Mouse (Mus musculus) midbrain, embryonic 15.5 days (tissue): Measurements from ENCODE around the gene Relt. TPM values are rescaled to one million over a fixed set of nuclear protein-coding genes. Genes with fewer than 3 reads are reported as not detected.
A peak's percentile ranks its signal among the peaks of the same experiment; 100 is the strongest.

ENCODE experiments used
- ATAC-seq: fragments of 200-750 bp; cut with Nextera tagmentation; replicated peaks from 2 replicates; pipeline ENCODE4 v1.8.0; 2017; ENCODE audit warnings: moderate TSS enrichment
- H3K27ac ChIP-seq: fragments of 300-500 bp; sonication (generic); 2 replicates; pipeline ENCODE4 v1.5.1; 2015; ENCODE audit warnings: mild to moderate bottlenecking, inconsistent platforms
- H3K27me3 ChIP-seq: fragments of 300-500 bp; sonication (generic); replicated peaks from 2 replicates; pipeline ENCODE4 v1.6.1; 2015; ENCODE audit warnings: inconsistent platforms
- H3K36me3 ChIP-seq: fragments of 300-500 bp; sonication (generic); replicated peaks from 2 replicates; pipeline ENCODE4 v1.6.1; 2015; ENCODE audit warnings: inconsistent platforms
- H3K4me1 ChIP-seq: fragments of 300-500 bp; sonication (generic); 2 replicates; pipeline ENCODE4 v1.6.1; 2015; ENCODE audit warnings: inconsistent platforms
- H3K4me2 ChIP-seq: fragments of 300-500 bp; sonication (generic); 2 replicates; pipeline ENCODE4 v1.6.1; 2015; ENCODE audit warnings: inconsistent platforms, mild to moderate bottlenecking, moderate library complexity
- H3K4me3 ChIP-seq: fragments of 300-500 bp; sonication (generic); 2 replicates; pipeline ENCODE4 v1.5.1; 2015; ENCODE audit warnings: mild to moderate bottlenecking, inconsistent platforms
- H3K9ac ChIP-seq: fragments of 300-500 bp; sonication (generic); 2 replicates; pipeline ENCODE4 v1.6.1; 2015; ENCODE audit warnings: mild to moderate bottlenecking, inconsistent platforms
- H3K9me3 ChIP-seq: fragments of 300-500 bp; sonication (generic); 2 replicates; pipeline ENCODE4 v1.6.1; 2016; ENCODE audit warnings: inconsistent platforms
- WGBS: fragments of 180-500 bp; shearing (Covaris S2); methylation state at CpG from one replicate; pipeline ENCODE4 v1.1.7; 2015; ENCODE audit warnings: mixed read lengths; 5-methylcytosine and 5-hydroxymethylcytosine counted together
- polyA plus RNA-seq: library from polyadenylated mRNA; unstranded; fragments of >200 nt; fragmentation: Nextera tagmentation; extraction: Ambion mirVana; gene quantifications from 2 replicates; pipeline ENCODE4 v1.2.1, GENCODE M21; 2015

The Relt gene
- polyA plus RNA-seq, 1 experiment from 2014 or later: 5.9 TPM

- H3K9ac ChIP-seq: no peak overlapping the region
These were observed 23.4 kb downstream of the Relt start for GRCm38 (mm10) chr7:100839632-100840402.

GRCm38 (mm10) chr7:100837701-100838100, 25.5 kb downstream of the Relt start:
- 55% methylated on average over 1 of the region's 1 CpGs for whole genome bisulfite sequencing
- no peak overlapping the region for H3K27ac ChIP-seq
- H3K27me3 ChIP-seq: no peaks in the 10 kb centered on the region
- no peak overlapping the region for H3K4me3 ChIP-seq
- ATAC-seq: no peak
- no peaks in the 10 kb centered on the region for H3K4me1 ChIP-seq
- H3K36me3 ChIP-seq: peaks cover 12% of the 10 kb centered on the region; the same call in 1 of the 2 replicates
- no peak overlapping the region for H3K4me2 ChIP-seq
- H3K9me3 ChIP-seq: no peaks in the 10 kb centered on the region
- H3K9ac ChIP-seq: no peak overlapping the region

More at GRCm38 (mm10) chr7:100839632-100840402, 23.4 kb downstream of the Relt start:
- Histone ChIP-seq H3K9me3 (no peaks in the 10 kb centered on the region), H3K27me3 (no peaks in the 10 kb centered on the region), H3K4me3 (no peak overlapping the region), H3K36me3 (peaks cover 10% of the 10 kb centered on the region; the same call in 1 of the 2 replicates), H3K27ac (no peak overlapping the region), H3K4me2 (no peak overlapping the region), H3K4me1 (no peaks in the 10 kb centered on the region)
- WGBS: 83% methylated on average over 6 of the region's 6 CpGs
- no peak for ATAC-seq

- Histone ChIP-seq H3K4me2 (no peak overlapping the region), H3K4me3 (no peak overlapping the region), H3K27me3 (no peaks in the 10 kb centered on the region), H3K4me1 (no peaks in the 10 kb centered on the region), H3K9ac (no peak overlapping the region), H3K9me3 (no peaks in the 10 kb centered on the region), H3K36me3 (peaks cover 13% of the 10 kb centered on the region; the same call in 1 of the 2 replicates), H3K27ac (no peak overlapping the region)
- ATAC-seq: no peak
- WGBS: 93% methylated on average over 10 of the region's 10 CpGs
These were observed 26.6 kb downstream of the Relt start for GRCm38 (mm10) chr7:100836657-100837056.

GRCm38 (mm10) chr7:100835711-100836110, 27.5 kb downstream of the Relt start:
- no peak for ATAC-seq
- Histone ChIP-seq H3K27me3 (no peaks in the 10 kb centered on the region), H3K4me2 (no peak overlapping the region), H3K9ac (no peak overlapping the region), H3K4me3 (no peak overlapping the region), H3K9me3 (no peaks in the 10 kb centered on the region), H3K4me1 (no peaks in the 10 kb centered on the region), H3K27ac (no peak overlapping the region), H3K36me3 (peaks cover 17% of the 10 kb centered on the region; the same call in 1 of the 2 replicates)
- WGBS: 90% methylated on average over 6 of the region's 6 CpGs

GRCm38 (mm10) chr7:100835168-100835567, 28.1 kb downstream of the Relt start:
- WGBS: 97% methylated on average over 7 of the region's 7 CpGs
- peaks cover 17% of the 10 kb centered on the region; the same call in 1 of the 2 replicates for H3K36me3 ChIP-seq

GRCm38 (mm10) chr7:100833859-100834258, 29.4 kb downstream of the Relt start:
- peaks cover 17% of the 10 kb centered on the region; the same call in 1 of the 2 replicates for H3K36me3 ChIP-seq
- WGBS: 82% methylated on average over 1 of the region's 1 CpGs
- no peaks in the 10 kb centered on the region for H3K4me1 ChIP-seq
- H3K27me3 ChIP-seq: no peaks in the 10 kb centered on the region
- H3K4me3 ChIP-seq: no peak overlapping the region
- H3K4me2 ChIP-seq: no peak overlapping the region
- no peaks in the 10 kb centered on the region for H3K9me3 ChIP-seq
- no peak for ATAC-seq
- H3K9ac ChIP-seq: no peak overlapping the region
- H3K27ac ChIP-seq: no peak overlapping the region

More at GRCm38 (mm10) chr7:100835168-100835567, 28.1 kb downstream of the Relt start:
- ATAC-seq: no peak
- Histone ChIP-seq H3K9ac (no peak overlapping the region), H3K4me3 (no peak overlapping the region), H3K9me3 (no peaks in the 10 kb centered on the region), H3K4me1 (no peaks in the 10 kb centered on the region), H3K27ac (no peak overlapping the region), H3K27me3 (no peaks in the 10 kb centered on the region), H3K4me2 (no peak overlapping the region)

- ATAC-seq: no peak
- Histone ChIP-seq H3K27ac (no peak overlapping the region), H3K9ac (no peak overlapping the region), H3K9me3 (no peaks in the 10 kb centered on the region), H3K36me3 (0 out of 2 replicates have a peak, but pooled peaks cover 7% of the 10 kb centered on the region), H3K4me3 (no peak overlapping the region), H3K27me3 (no peaks in the 10 kb centered on the region), H3K4me1 (no peaks in the 10 kb centered on the region), H3K4me2 (no peak overlapping the region)
- 90% methylated on average over 2 of the region's 2 CpGs for WGBS
These were observed 34.7 kb downstream of the Relt start for GRCm38 (mm10) chr7:100828549-100828948.

- H3K36me3 ChIP-seq: no peaks in the 10 kb centered on the region
- WGBS: 93% methylated on average over 3 of the region's 3 CpGs
- no peak overlapping the region for H3K4me2 ChIP-seq
- no peaks in the 10 kb centered on the region for H3K4me1 ChIP-seq
- no peak overlapping the region for H3K27ac ChIP-seq
- no peaks in the 10 kb centered on the region for H3K9me3 ChIP-seq
- no peak for ATAC-seq
- H3K27me3 ChIP-seq: no peaks in the 10 kb centered on the region
- H3K4me3 ChIP-seq: no peak overlapping the region
- H3K9ac ChIP-seq: no peak overlapping the region
These were observed 38.6 kb downstream of the Relt start for GRCm38 (mm10) chr7:100824661-100825060.

- ATAC-seq: no peak
- Histone ChIP-seq H3K9ac (no peak overlapping the region), H3K36me3 (no peaks in the 10 kb centered on the region), H3K9me3 (no peaks in the 10 kb centered on the region), H3K4me2 (no peak overlapping the region), H3K27ac (no peak overlapping the region), H3K27me3 (no peaks in the 10 kb centered on the region), H3K4me3 (no peak overlapping the region), H3K4me1 (peaks cover 13% of the 10 kb centered on the region)
- 89% methylated on average over 4 of the region's 4 CpGs for WGBS
These were observed 44.7 kb downstream of the Relt start for GRCm38 (mm10) chr7:100818401-100819064.

GRCm38 (mm10) chr7:100817442-100817760, 45.8 kb downstream of the Relt start:
- Histone ChIP-seq H3K4me3 (no peak overlapping the region), H3K4me2 (no peak overlapping the region), H3K9me3 (no peaks in the 10 kb centered on the region), H3K36me3 (no peaks in the 10 kb centered on the region), H3K27me3 (no peaks in the 10 kb centered on the region), H3K27ac (peak overlapping the region; percentile 45), H3K9ac (no peak overlapping the region), H3K4me1 (peaks cover 13% of the 10 kb centered on the region)
- 87% methylated on average over 2 of the region's 2 CpGs for WGBS
- ATAC-seq: no peak

GRCm38 (mm10) chr7:100816759-100817441, 46.3 kb downstream of the Relt start:
- no peak overlapping the region for H3K4me3 ChIP-seq
- H3K36me3 ChIP-seq: no peaks in the 10 kb centered on the region
- ATAC-seq: no peak
- 0 out of 2 replicates have a peak overlapping the region, but pooled peaks have one; percentile 45 for H3K27ac ChIP-seq
- H3K27me3 ChIP-seq: no peaks in the 10 kb centered on the region
- no peak overlapping the region for H3K4me2 ChIP-seq
- H3K9ac ChIP-seq: no peak overlapping the region
- 54% methylated on average over 6 of the region's 6 CpGs for WGBS
- H3K4me1 ChIP-seq: peaks cover 13% of the 10 kb centered on the region
- H3K9me3 ChIP-seq: no peaks in the 10 kb centered on the region

- Histone ChIP-seq H3K4me2 (no peak overlapping the region), H3K4me3 (no peak overlapping the region), H3K36me3 (no peaks in the 10 kb centered on the region), H3K9ac (no peak overlapping the region), H3K9me3 (no peaks in the 10 kb centered on the region), H3K27ac (peak overlapping the region; percentile 32; the same call in 1 of the 2 replicates), H3K27me3 (no peaks in the 10 kb centered on the region), H3K4me1 (peaks cover 13% of the 10 kb centered on the region)
- WGBS: 22% methylated on average over 8 of the region's 8 CpGs
- ATAC-seq: peak; percentile 83
These were observed 47.2 kb downstream of the Relt start for GRCm38 (mm10) chr7:100815900-100816570.
